Mouse (Mus musculus): ENCODE results near the gene Psmb4. TPM values are rescaled to one million over a fixed set of nuclear protein-coding genes. Genes with fewer than 3 reads are reported as not detected.

The Psmb4 gene
- polyA plus RNA-seq, 1 experiment from 2014 or later = 357 TPM

DNA sequence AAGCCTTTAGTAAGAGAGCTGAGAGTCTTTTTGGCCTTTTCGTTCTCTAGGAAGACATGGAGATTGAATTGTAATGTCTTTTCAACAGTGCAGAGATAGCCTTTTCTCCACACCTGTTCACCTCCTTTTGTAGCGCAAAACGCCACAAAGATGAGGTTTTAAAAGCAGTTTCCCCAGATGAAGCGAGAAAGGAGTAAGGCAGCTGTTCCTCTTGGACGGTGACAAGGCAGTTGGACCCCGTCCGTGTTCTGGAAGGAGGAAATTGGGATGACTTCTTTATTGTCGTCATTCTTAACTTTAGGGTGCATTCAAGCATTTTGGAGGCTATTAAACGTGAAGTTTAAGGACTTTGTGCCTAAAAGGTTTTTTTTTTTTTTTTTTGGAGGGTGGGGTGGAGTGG is 48.1 kb downstream of the Psmb4 start:
- Histone ChIP-seq H3K4me1 (replicated peaks; ENCODE audit: control insufficient read depth, insufficient read depth, low read length) (no peaks in the 10 kb centered on the region), H3K4me3 (ENCODE audit: low read depth, low read length) (peak overlapping the region; percentile 64), H3K4me2 (replicated peaks; ENCODE audit: low read depth, low read length) (peak overlapping the region; percentile 48), H3K27me3 (ENCODE audit: control insufficient read depth, insufficient read depth, low read length) (no peaks in the 10 kb centered on the region), H3K36me3 (ENCODE audit: control insufficient read depth, insufficient read depth, low read length) (no peaks in the 10 kb centered on the region), H3K9me3 (ENCODE audit: control insufficient read depth, low read length) (no peaks in the 10 kb centered on the region), H3K27ac (ENCODE audit: low read depth, low read length) (peak overlapping the region; percentile 97), H3K9ac (ENCODE audit: low read depth, low read length) (peak overlapping the region; percentile 83)
- ATAC-seq (ENCODE audit: low FRiP score) (no peak), DNase-seq (ENCODE audit: low spot score) (no peak)
- 21% methylated on average over 9 of the region's 9 CpGs for WGBS

DNA sequence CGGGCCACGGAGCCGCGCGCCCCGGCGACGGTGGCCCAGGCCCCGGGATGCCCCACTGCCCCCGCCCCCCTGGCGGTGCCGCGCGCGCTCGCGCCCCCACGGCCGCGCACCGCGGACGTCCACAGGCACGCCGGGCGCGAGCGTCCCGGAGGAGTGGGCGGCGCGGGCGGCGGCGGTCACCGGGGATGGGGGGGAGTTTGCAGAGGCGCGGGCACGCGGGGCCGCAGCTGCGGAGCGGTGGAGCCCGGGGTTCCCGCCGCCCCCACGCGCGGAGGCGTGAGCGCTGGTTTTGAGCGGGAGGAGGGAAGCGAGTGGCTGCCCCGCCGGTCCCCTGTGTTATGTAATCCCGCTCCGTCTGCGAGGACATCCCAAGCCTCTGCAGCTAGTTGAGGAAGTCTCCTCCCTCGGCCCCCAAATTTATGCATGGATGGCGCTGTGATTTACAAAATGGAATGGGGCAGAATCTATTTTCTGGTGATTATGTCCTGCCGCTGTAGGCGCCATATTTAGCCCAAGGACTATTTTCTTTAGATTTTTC is 48.7 kb downstream of the Psmb4 start:
- no peaks in the 10 kb centered on the region for H3K4me1 ChIP-seq (replicated peaks; ENCODE audit: control insufficient read depth, insufficient read depth, low read length)
- H3K4me2 ChIP-seq (replicated peaks; ENCODE audit: low read depth, low read length) = peak overlapping the region; percentile 48
- DNase-seq (ENCODE audit: low spot score) (peak; percentile 85), ATAC-seq (ENCODE audit: low FRiP score) (peak; percentile 70)
- peak overlapping the region; percentile 97 for H3K27ac ChIP-seq (ENCODE audit: low read depth, low read length)
- H3K4me3 ChIP-seq (ENCODE audit: low read depth, low read length) = peak overlapping the region; percentile 64
- H3K9me3 ChIP-seq (ENCODE audit: control insufficient read depth, low read length) = no peaks in the 10 kb centered on the region
- WGBS = under 1% methylated on average over 21 of the region's 62 CpGs
- H3K9ac ChIP-seq (ENCODE audit: low read depth, low read length) = peak overlapping the region; percentile 83
- H3K27me3 ChIP-seq (ENCODE audit: control insufficient read depth, insufficient read depth, low read length) = no peaks in the 10 kb centered on the region
- no peaks in the 10 kb centered on the region for H3K36me3 ChIP-seq (ENCODE audit: control insufficient read depth, insufficient read depth, low read length)

DNA sequence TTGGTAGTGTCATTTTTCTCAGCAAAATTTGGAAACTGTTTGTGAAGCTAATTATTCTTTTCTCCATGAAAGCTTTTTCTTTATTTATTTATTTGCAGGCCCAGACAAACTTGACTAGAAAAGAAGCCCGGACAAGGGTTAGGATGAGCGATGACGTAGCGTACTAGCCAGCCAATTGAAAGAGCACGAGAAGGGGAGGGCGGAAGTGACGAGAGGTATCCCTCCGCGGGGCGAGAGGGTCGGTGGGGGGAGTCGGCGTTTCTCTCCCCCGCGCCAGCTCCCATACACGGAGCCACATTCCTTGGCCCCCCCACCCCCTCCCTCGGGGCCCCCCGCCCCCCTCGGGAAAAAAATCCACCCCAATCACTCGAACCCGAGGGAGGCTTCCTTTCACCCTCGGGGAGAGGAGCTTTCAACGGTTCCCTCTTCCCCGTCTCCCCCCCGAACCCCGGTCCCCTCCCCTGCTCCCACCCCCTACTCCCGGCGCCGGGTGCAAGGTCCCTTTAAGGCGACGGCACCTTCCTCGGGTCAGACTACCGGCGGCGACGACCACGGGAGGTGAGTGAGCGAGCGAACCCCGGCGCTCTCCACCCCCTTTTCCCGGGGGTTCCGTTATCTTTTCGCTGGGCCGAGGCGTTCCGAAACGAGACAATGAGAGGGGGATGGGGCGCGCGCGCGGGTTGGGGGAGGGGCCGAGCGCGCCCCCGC is 49.4 kb downstream of the Psmb4 start, which contains the start of gene Pogz:
TSS of gene Pogz (plus strand) at position 385 of the 708 bp plus-strand sequence.
- ATAC-seq (ENCODE audit: low FRiP score) = peak; percentile 96
- Histone ChIP-seq H3K9me3 (ENCODE audit: control insufficient read depth, low read length) (no peaks in the 10 kb centered on the region), H3K4me1 (replicated peaks; ENCODE audit: control insufficient read depth, insufficient read depth, low read length) (no peaks in the 10 kb centered on the region), H3K27me3 (ENCODE audit: control insufficient read depth, insufficient read depth, low read length) (no peaks in the 10 kb centered on the region), H3K36me3 (ENCODE audit: control insufficient read depth, insufficient read depth, low read length) (no peaks in the 10 kb centered on the region), H3K4me3 (ENCODE audit: low read depth, low read length) (peak within 1 kb of the TSS; percentile 64), H3K27ac (ENCODE audit: low read depth, low read length) (peak within 1 kb of the TSS; percentile 97), H3K4me2 (replicated peaks; ENCODE audit: low read depth, low read length) (peak within 1 kb of the TSS; percentile 48), H3K9ac (ENCODE audit: low read depth, low read length) (peak within 1 kb of the TSS; percentile 83)
- peak; percentile 96 for DNase-seq (ENCODE audit: low spot score)
- under 1% methylated on average over 38 of the region's 57 CpGs for WGBS

DNA sequence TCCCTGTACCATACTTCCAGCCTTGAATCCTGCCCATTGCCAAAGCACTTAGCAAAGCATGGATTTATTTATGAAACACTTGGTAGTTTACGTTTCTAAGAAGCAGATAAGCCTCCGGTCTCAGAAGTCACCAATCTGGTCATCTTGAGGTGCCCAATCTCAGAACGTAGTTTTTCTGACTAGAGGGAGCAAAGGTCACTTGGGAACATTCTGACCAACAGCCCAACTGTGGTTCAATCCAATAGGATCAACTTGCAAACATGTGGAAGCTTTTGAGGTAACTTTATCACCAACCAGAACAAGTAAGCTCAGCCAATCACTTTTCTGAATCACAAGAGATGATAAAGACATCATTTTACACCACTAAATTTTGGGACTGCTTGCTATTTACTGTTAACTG is 51.4 kb downstream of the Psmb4 start:
- no peak overlapping the region for H3K4me3 ChIP-seq (ENCODE audit: low read depth, low read length)
- no peaks in the 10 kb centered on the region for H3K4me1 ChIP-seq (replicated peaks; ENCODE audit: control insufficient read depth, insufficient read depth, low read length)
- no peak overlapping the region for H3K9ac ChIP-seq (ENCODE audit: low read depth, low read length)
- H3K27ac ChIP-seq (ENCODE audit: low read depth, low read length) = no peak overlapping the region
- H3K9me3 ChIP-seq (ENCODE audit: control insufficient read depth, low read length) = no peaks in the 10 kb centered on the region
- WGBS = 79% methylated on average over 3 of the region's 3 CpGs
- H3K4me2 ChIP-seq (replicated peaks; ENCODE audit: low read depth, low read length) = no peak overlapping the region
- no peaks in the 10 kb centered on the region for H3K27me3 ChIP-seq (ENCODE audit: control insufficient read depth, insufficient read depth, low read length)
- ATAC-seq (ENCODE audit: low FRiP score) = no peak
- no peak for DNase-seq (ENCODE audit: low spot score)
- H3K36me3 ChIP-seq (ENCODE audit: control insufficient read depth, insufficient read depth, low read length) = no peaks in the 10 kb centered on the region

Other genes with a start within 250 kb of the Psmb4 start
- gene Gm10972, start 243.8 kb downstream of the Psmb4 start, polyA plus RNA-seq (2014; fragmentation: Nextera tagmentation; extraction: Ambion mirVana) = not detected in 2 replicates
- gene Tuft1, start 228.1 kb downstream of the Psmb4 start, polyA plus RNA-seq (2014; fragmentation: Nextera tagmentation; extraction: Ambion mirVana) = 3.9 and 4.5 TPM in 2 replicates
- gene Selenbp2, start 193.4 kb downstream of the Psmb4 start, polyA plus RNA-seq (2014; fragmentation: Nextera tagmentation; extraction: Ambion mirVana) = not detected in 2 replicates
- 2.7 and 3.5 TPM in 2 replicates for gene Cgn, start 100.5 kb downstream of the Psmb4 start, polyA plus RNA-seq (2014; fragmentation: Nextera tagmentation; extraction: Ambion mirVana)
- gene Pogz, start 49.4 kb downstream of the Psmb4 start, polyA plus RNA-seq (2014; fragmentation: Nextera tagmentation; extraction: Ambion mirVana) = 23.8 and 24.3 TPM in 2 replicates
- gene Selenbp1, start 46.1 kb upstream of the Psmb4 start, polyA plus RNA-seq (2014; fragmentation: Nextera tagmentation; extraction: Ambion mirVana) = 6.9 and 7.4 TPM in 2 replicates
- gene Rfx5, start 67.1 kb upstream of the Psmb4 start, polyA plus RNA-seq (2014; fragmentation: Nextera tagmentation; extraction: Ambion mirVana) = 6.0 and 8.9 TPM in 2 replicates
- 22.1 and 24.4 TPM in 2 replicates for gene Pi4kb, start 87.8 kb upstream of the Psmb4 start, polyA plus RNA-seq (2014; fragmentation: Nextera tagmentation; extraction: Ambion mirVana)
- gene Zfp687, start 128.5 kb upstream of the Psmb4 start, polyA plus RNA-seq (2014; fragmentation: Nextera tagmentation; extraction: Ambion mirVana) = 21.2 and 29.6 TPM in 2 replicates
- gene Psmd4, start 155.7 kb upstream of the Psmb4 start, polyA plus RNA-seq (2014; fragmentation: Nextera tagmentation; extraction: Ambion mirVana) = 328 and 329 TPM in 2 replicates
- gene Pip5k1a, start 220.0 kb upstream of the Psmb4 start, polyA plus RNA-seq (2014; fragmentation: Nextera tagmentation; extraction: Ambion mirVana) = 14.1 and 15.0 TPM in 2 replicates
- gene Vps72, start 224.1 kb upstream of the Psmb4 start, polyA plus RNA-seq (2014; fragmentation: Nextera tagmentation; extraction: Ambion mirVana) = 232 and 236 TPM in 2 replicates
- 0.68 and 1.1 TPM in 2 replicates for gene Tmod4, start 237.5 kb upstream of the Psmb4 start, polyA plus RNA-seq (2014; fragmentation: Nextera tagmentation; extraction: Ambion mirVana)
- 83.2 and 84.9 TPM in 2 replicates for gene Scnm1, start 247.1 kb upstream of the Psmb4 start, polyA plus RNA-seq (2014; fragmentation: Nextera tagmentation; extraction: Ambion mirVana)
- gene Lysmd1, start 247.1 kb upstream of the Psmb4 start, polyA plus RNA-seq (2014; fragmentation: Nextera tagmentation; extraction: Ambion mirVana) = 12.5 and 19.3 TPM in 2 replicates